Mouse (Mus musculus) limb, embryonic 13.5 days (tissue): ENCODE measurements around the gene Hs3st6. TPM values are rescaled to one million over a fixed set of nuclear protein-coding genes. Genes with fewer than 3 reads are reported as not detected.

Experiments
- ATAC-seq: fragments of 200-750 bp; cut with Nextera tagmentation; 2 replicates; pipeline ENCODE4 v1.8.0; 2017; ENCODE audit warnings: low read depth, moderate number of reproducible peaks, moderate TSS enrichment; ENCODE audit not compliant: low FRiP score
- H3K27ac ChIP-seq: fragments of 300-500 bp; sonication (generic); 2 replicates; pipeline ENCODE4 v1.5.1; 2015; ENCODE audit warnings: inconsistent platforms, mild to moderate bottlenecking, moderate library complexity
- H3K27me3 ChIP-seq: fragments of 300-500 bp; sonication (generic); 2 replicates; pipeline ENCODE4 v1.6.1; 2015; ENCODE audit warnings: mild to moderate bottlenecking, inconsistent platforms
- H3K36me3 ChIP-seq: fragments of 300-500 bp; sonication (generic); 2 replicates; pipeline ENCODE4 v1.6.1; 2015; ENCODE audit warnings: inconsistent platforms, mild to moderate bottlenecking, moderate library complexity
- H3K4me1 ChIP-seq: fragments of 300-500 bp; sonication (generic); 2 replicates; pipeline ENCODE4 v1.6.1; 2015; ENCODE audit warnings: inconsistent platforms
- H3K4me2 ChIP-seq: fragments of 300-500 bp; sonication (generic); replicated peaks from 2 replicates; pipeline ENCODE4 v1.6.1; 2015; ENCODE audit warnings: inconsistent platforms, mild to moderate bottlenecking, moderate library complexity
- H3K4me3 ChIP-seq: fragments of 300-500 bp; sonication (generic); 2 replicates; pipeline ENCODE4 v1.5.1; 2015; ENCODE audit warnings: moderate library complexity, mild to moderate bottlenecking, inconsistent platforms
- H3K9ac ChIP-seq: fragments of 300-500 bp; sonication (generic); 2 replicates; pipeline ENCODE4 v1.6.1; 2015; ENCODE audit warnings: mild to moderate bottlenecking, inconsistent platforms
- H3K9me3 ChIP-seq: fragments of 300-500 bp; sonication (generic); 2 replicates; pipeline ENCODE4 v1.6.1; 2016; ENCODE audit warnings: inconsistent platforms
- WGBS: fragments of 180-500 bp; shearing (Covaris S2); methylation state at CpG from one replicate; pipeline ENCODE4 v1.1.7; 2015; 5-methylcytosine and 5-hydroxymethylcytosine counted together
- polyA plus RNA-seq: library from polyadenylated mRNA; unstranded; fragments of >200 nt; fragmentation: Nextera tagmentation; extraction: Ambion mirVana; gene quantifications from 2 replicates; pipeline ENCODE4 v1.2.1, GENCODE M21; 2015

Hs3st6 gene
- polyA plus RNA-seq, 1 experiment from 2014 or later = 3.7 TPM

- H3K4me3 ChIP-seq = no peak overlapping the region
- ATAC-seq = no peak
- H3K4me1 ChIP-seq = peaks cover 13% of the 10 kb centered on the region
These were observed 20.4 kb upstream of the Hs3st6 start for GRCm38 (mm10) chr17:24732233-24732935.

GRCm38 (mm10) chr17:24733434-24734050 is 19.2 kb upstream of the Hs3st6 start:
- ATAC-seq = no peak
- no peak overlapping the region for H3K4me3 ChIP-seq
- H3K27ac ChIP-seq = no peak overlapping the region
- no peaks in the 10 kb centered on the region for H3K9me3 ChIP-seq
- H3K9ac ChIP-seq = 0 out of 2 replicates have a peak overlapping the region, but pooled peaks have one; percentile 46
- WGBS = 88% methylated on average over 21 of the region's 21 CpGs
- H3K27me3 ChIP-seq = peaks cover 11% of the 10 kb centered on the region; the same call in 1 of the 2 replicates
- H3K4me1 ChIP-seq = peaks cover 17% of the 10 kb centered on the region
- no peaks in the 10 kb centered on the region for H3K36me3 ChIP-seq
- no peak overlapping the region for H3K4me2 ChIP-seq

More at GRCm38 (mm10) chr17:24732233-24732935, 20.4 kb upstream of the Hs3st6 start:
- H3K4me2 ChIP-seq = no peak overlapping the region
- peak overlapping the region; percentile 26; the same call in 1 of the 2 replicates for H3K9ac ChIP-seq
- H3K27me3 ChIP-seq = peaks cover 11% of the 10 kb centered on the region; the same call in 1 of the 2 replicates
- WGBS = 85% methylated on average over 12 of the region's 12 CpGs
- no peaks in the 10 kb centered on the region for H3K36me3 ChIP-seq
- no peaks in the 10 kb centered on the region for H3K9me3 ChIP-seq
- H3K27ac ChIP-seq = no peak overlapping the region

GRCm38 (mm10) chr17:24734513-24734912 is 18.3 kb upstream of the Hs3st6 start:
- Histone ChIP-seq H3K36me3 (peaks cover 4% of the 10 kb centered on the region; the same call in 1 of the 2 replicates), H3K27ac (no peak overlapping the region), H3K4me1 (peaks cover 17% of the 10 kb centered on the region), H3K27me3 (peaks cover 11% of the 10 kb centered on the region; the same call in 1 of the 2 replicates), H3K4me2 (no peak overlapping the region), H3K9ac (no peak overlapping the region), H3K9me3 (no peaks in the 10 kb centered on the region), H3K4me3 (no peak overlapping the region)
- no peak for ATAC-seq
- WGBS = 88% methylated on average over 1 of the region's 1 CpGs

- no peak overlapping the region for H3K27ac ChIP-seq
- no peaks in the 10 kb centered on the region for H3K9me3 ChIP-seq
- no peak overlapping the region for H3K9ac ChIP-seq
- peaks cover 17% of the 10 kb centered on the region for H3K4me1 ChIP-seq
- H3K4me3 ChIP-seq = no peak overlapping the region
- WGBS = 91% methylated on average over 7 of the region's 7 CpGs
- H3K27me3 ChIP-seq = peaks cover 11% of the 10 kb centered on the region; the same call in 1 of the 2 replicates
- H3K4me2 ChIP-seq = 0 out of 2 replicates have a peak overlapping the region, but pooled peaks have one; percentile 87
- ATAC-seq = no peak
- H3K36me3 ChIP-seq = peaks cover 12% of the 10 kb centered on the region
These were observed 17.3 kb upstream of the Hs3st6 start for GRCm38 (mm10) chr17:24735446-24735845.

GRCm38 (mm10) chr17:24736330-24737051 is 16.3 kb upstream of the Hs3st6 start, which contains the start of gene Msrb1:
Msrb1 (plus strand) TSS chr17:24736642.
- peak within 1 kb of the TSS; percentile 87 for H3K4me2 ChIP-seq
- no peaks in the 10 kb centered on the region for H3K9me3 ChIP-seq
- H3K27ac ChIP-seq = peak within 1 kb of the TSS; percentile 72; the same call in 1 of the 2 replicates
- under 1% methylated on average over 29 of the region's 29 CpGs for WGBS
- H3K36me3 ChIP-seq = peaks cover 14% of the 10 kb centered on the region
- peak; percentile 95 for ATAC-seq
- H3K4me1 ChIP-seq = peaks cover 17% of the 10 kb centered on the region
- peak within 1 kb of the TSS; percentile 78 for H3K9ac ChIP-seq
- H3K27me3 ChIP-seq = peaks cover 11% of the 10 kb centered on the region; the same call in 1 of the 2 replicates
- peak within 1 kb of the TSS; percentile 65 for H3K4me3 ChIP-seq

GRCm38 (mm10) chr17:24737135-24737810 is 15.5 kb upstream of the Hs3st6 start:
- peaks cover 9% of the 10 kb centered on the region; the same call in 1 of the 2 replicates for H3K27me3 ChIP-seq
- H3K27ac ChIP-seq = no peak overlapping the region
- H3K4me3 ChIP-seq = peak overlapping the region; percentile 65
- H3K36me3 ChIP-seq = peaks cover 20% of the 10 kb centered on the region
- no peaks in the 10 kb centered on the region for H3K9me3 ChIP-seq
- H3K9ac ChIP-seq = peak overlapping the region; percentile 78
- WGBS = 24% methylated on average over 8 of the region's 8 CpGs
- H3K4me2 ChIP-seq = peak overlapping the region; percentile 87
- ATAC-seq = no peak; the same call in 1 of the 2 replicates
- peaks cover 17% of the 10 kb centered on the region for H3K4me1 ChIP-seq

- 83% methylated on average over 4 of the region's 4 CpGs for WGBS
- Histone ChIP-seq H3K36me3 (peaks cover 27% of the 10 kb centered on the region), H3K27me3 (peaks cover 5% of the 10 kb centered on the region; the same call in 1 of the 2 replicates), H3K4me1 (peaks cover 17% of the 10 kb centered on the region), H3K9me3 (no peaks in the 10 kb centered on the region), H3K9ac (no peak overlapping the region), H3K4me3 (no peak overlapping the region), H3K4me2 (no peak overlapping the region), H3K27ac (no peak overlapping the region)
- ATAC-seq = no peak
These were observed 14.6 kb upstream of the Hs3st6 start for GRCm38 (mm10) chr17:24738238-24738637.

- H3K4me1 ChIP-seq = peaks cover 17% of the 10 kb centered on the region
- no peak overlapping the region for H3K27ac ChIP-seq
- H3K9me3 ChIP-seq = no peaks in the 10 kb centered on the region
- no peaks in the 10 kb centered on the region for H3K27me3 ChIP-seq
- peaks cover 27% of the 10 kb centered on the region for H3K36me3 ChIP-seq
- H3K9ac ChIP-seq = no peak overlapping the region
- H3K4me3 ChIP-seq = no peak overlapping the region
- 81% methylated on average over 8 of the region's 8 CpGs for WGBS
- no peak for ATAC-seq
- H3K4me2 ChIP-seq = no peak overlapping the region
These were observed 12.9 kb upstream of the Hs3st6 start for GRCm38 (mm10) chr17:24739926-24740325.

GRCm38 (mm10) chr17:24742307-24742706 is 10.5 kb upstream of the Hs3st6 start:
- Histone ChIP-seq H3K4me1 (peaks cover 14% of the 10 kb centered on the region), H3K27me3 (no peaks in the 10 kb centered on the region), H3K36me3 (peaks cover 27% of the 10 kb centered on the region), H3K4me3 (no peak overlapping the region), H3K9me3 (no peaks in the 10 kb centered on the region), H3K27ac (no peak overlapping the region), H3K4me2 (no peak overlapping the region), H3K9ac (no peak overlapping the region)
- 83% methylated on average over 8 of the region's 8 CpGs for WGBS
- ATAC-seq = no peak

- H3K4me3 ChIP-seq = no peak overlapping the region
- no peak overlapping the region for H3K27ac ChIP-seq
- no peak for ATAC-seq
- H3K9ac ChIP-seq = no peak overlapping the region
- H3K27me3 ChIP-seq = no peaks in the 10 kb centered on the region
- H3K9me3 ChIP-seq = no peaks in the 10 kb centered on the region
- WGBS = 71% methylated on average over 5 of the region's 5 CpGs
- H3K36me3 ChIP-seq = peaks cover 27% of the 10 kb centered on the region
- peaks cover 12% of the 10 kb centered on the region for H3K4me1 ChIP-seq
- H3K4me2 ChIP-seq = no peak overlapping the region
These were observed 8.9 kb upstream of the Hs3st6 start for GRCm38 (mm10) chr17:24743896-24744295.

GRCm38 (mm10) chr17:24744381-24744780 is 8.4 kb upstream of the Hs3st6 start:
- Histone ChIP-seq H3K4me3 (no peak overlapping the region), H3K9ac (no peak overlapping the region), H3K4me1 (peaks cover 12% of the 10 kb centered on the region), H3K36me3 (peaks cover 24% of the 10 kb centered on the region), H3K27me3 (no peaks in the 10 kb centered on the region), H3K27ac (no peak overlapping the region), H3K4me2 (no peak overlapping the region), H3K9me3 (no peaks in the 10 kb centered on the region)
- ATAC-seq = no peak
- WGBS = 75% methylated on average over 3 of the region's 3 CpGs
